Mouse (Mus musculus): ENCODE measurements around the gene Ano4. TPM values are rescaled to one million over a fixed set of nuclear protein-coding genes. Genes with fewer than 3 reads are reported as not detected.

The Ano4 gene
- polyA plus RNA-seq, 1 experiment, result not detected

DNA sequence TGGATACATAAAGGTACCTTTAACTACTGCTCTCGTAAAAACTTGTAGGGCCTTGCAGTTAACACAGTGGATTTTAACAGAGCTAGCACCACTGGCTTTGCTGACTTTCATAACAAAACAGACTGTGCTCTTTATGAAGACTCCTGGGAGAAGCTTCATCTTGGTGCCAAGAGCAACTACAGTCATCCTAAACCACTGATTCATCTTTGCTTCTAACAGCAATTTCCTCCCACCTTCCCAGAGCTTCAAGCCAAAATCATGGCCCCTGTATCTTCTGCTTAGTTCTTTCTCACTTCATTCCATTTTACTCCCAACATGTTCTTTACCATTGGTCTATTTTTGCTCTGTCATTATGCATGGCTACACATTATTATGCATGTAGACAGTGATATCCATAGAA is 100.8 kb downstream of the Ano4 start:
- no peaks in the 10 kb centered on the region for H3K79me2 ChIP-seq (ENCODE audit: control insufficient read depth, insufficient read depth)
- no peak overlapping the region for H3K4me3 ChIP-seq
- no peaks in the 10 kb centered on the region for H3K36me3 ChIP-seq (ENCODE audit: control insufficient read depth, insufficient read depth)
- H3K27me3 ChIP-seq (ENCODE audit: control insufficient read depth, insufficient read depth, insufficient read length), result no peaks in the 10 kb centered on the region
- no peak overlapping the region for H3K4me2 ChIP-seq (ENCODE audit: low read depth)
- TF ChIP-seq MAX (IDR thresholded peaks at IDR 0.05; ENCODE audit: low read depth), result no peak
- H3ac ChIP-seq (ENCODE audit: control insufficient read depth, insufficient read length), result no peak overlapping the region

DNA sequence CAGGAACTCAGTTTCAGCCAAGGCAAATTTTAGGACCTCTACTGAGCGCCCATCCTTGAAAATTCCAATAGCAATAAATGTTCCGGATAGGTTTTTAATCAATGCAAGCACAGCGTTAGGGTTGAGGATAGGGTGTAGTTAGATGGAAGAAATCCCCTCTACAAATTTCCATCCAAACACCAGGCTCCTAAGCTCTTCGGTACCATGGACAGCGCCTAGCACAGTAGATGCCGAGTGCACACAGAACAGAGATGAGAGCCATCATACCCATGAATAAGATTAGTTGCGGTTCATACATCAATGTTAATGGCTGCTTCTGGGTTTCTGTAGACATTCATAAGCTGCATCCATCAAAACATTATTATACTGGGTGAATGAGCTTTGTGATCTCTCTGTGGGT is 120.0 kb downstream of the Ano4 start:
- Histone ChIP-seq H3K36me3 (ENCODE audit: control insufficient read depth, insufficient read depth) (no peaks in the 10 kb centered on the region), H3K79me2 (ENCODE audit: control insufficient read depth, insufficient read depth) (no peaks in the 10 kb centered on the region), H3K4me3 (no peak overlapping the region), H3ac (ENCODE audit: control insufficient read depth, insufficient read length) (no peak overlapping the region), H3K4me2 (ENCODE audit: low read depth) (no peak overlapping the region), H3K27me3 (ENCODE audit: control insufficient read depth, insufficient read depth, insufficient read length) (no peaks in the 10 kb centered on the region)
- TF ChIP-seq MAX (IDR thresholded peaks at IDR 0.05; ENCODE audit: low read depth) (no peak), TCF12 (IDR thresholded peaks at IDR 0.05; ENCODE audit: insufficient read depth, poor library complexity, severe bottlenecking) (no peak), REST (IDR thresholded peaks at IDR 0.05; ENCODE audit: insufficient read depth, insufficient read length) (peak; percentile 89), MYOG (IDR thresholded peaks at IDR 0.05; ENCODE audit: control insufficient read depth in 1 of 3, insufficient read depth in 1 of 3, insufficient read length in 2 of 3, low read depth in 2 of 3) (no peak), POLR2A (IDR thresholded peaks at IDR 0.05; ENCODE audit: insufficient read length, low read depth) (no peak), CEBPB (IDR thresholded peaks at IDR 0.05; ENCODE audit: insufficient read depth, poor library complexity, severe bottlenecking) (no peak)

- Histone ChIP-seq H3K36me3 (ENCODE audit: control insufficient read depth, insufficient read depth) (no peaks in the 10 kb centered on the region), H3ac (ENCODE audit: control insufficient read depth, insufficient read length) (no peak overlapping the region), H3K4me3 (no peak overlapping the region), H3K79me2 (ENCODE audit: control insufficient read depth, insufficient read depth) (no peaks in the 10 kb centered on the region), H3K27me3 (ENCODE audit: control insufficient read depth, insufficient read depth, insufficient read length) (no peaks in the 10 kb centered on the region), H3K4me2 (ENCODE audit: low read depth) (no peak overlapping the region)
- TF ChIP-seq POLR2A (IDR thresholded peaks at IDR 0.05; ENCODE audit: insufficient read length, low read depth), result no peak
- no peak for TF ChIP-seq CEBPB (IDR thresholded peaks at IDR 0.05; ENCODE audit: insufficient read depth, poor library complexity, severe bottlenecking)
- no peak for TF ChIP-seq POLR2AphosphoS2 (IDR thresholded peaks at IDR 0.05; ENCODE audit: insufficient read length, low read depth)
These were observed 122.1 kb downstream of the Ano4 start for GRCm38 (mm10) chr10:89222284-89222989.

- Histone ChIP-seq H3ac (ENCODE audit: control insufficient read depth, insufficient read length) (no peak overlapping the region), H3K79me2 (ENCODE audit: control insufficient read depth, insufficient read depth) (no peaks in the 10 kb centered on the region), H3K27me3 (ENCODE audit: control insufficient read depth, insufficient read depth, insufficient read length) (no peaks in the 10 kb centered on the region), H3K4me3 (no peak overlapping the region), H3K4me2 (ENCODE audit: low read depth) (no peak overlapping the region), H3K36me3 (ENCODE audit: control insufficient read depth, insufficient read depth) (no peaks in the 10 kb centered on the region)
- TF ChIP-seq MAX (IDR thresholded peaks at IDR 0.05; ENCODE audit: low read depth), result no peak
- TF ChIP-seq SRF (IDR thresholded peaks at IDR 0.05; ENCODE audit: control insufficient read depth, insufficient read length, low read depth), result no peak
- TF ChIP-seq MYOG (IDR thresholded peaks at IDR 0.05; ENCODE audit: control insufficient read depth in 1 of 3, insufficient read depth in 1 of 3, insufficient read length in 2 of 3, low read depth in 2 of 3), result no peak
- no peak for TF ChIP-seq REST (IDR thresholded peaks at IDR 0.05; ENCODE audit: insufficient read depth, insufficient read length)
- TF ChIP-seq USF1 (IDR thresholded peaks at IDR 0.05; ENCODE audit: low read depth), result no peak
- no peak for TF ChIP-seq CEBPB (IDR thresholded peaks at IDR 0.05; ENCODE audit: insufficient read depth, poor library complexity, severe bottlenecking)
- no peak for TF ChIP-seq POLR2A (IDR thresholded peaks at IDR 0.05; ENCODE audit: insufficient read length, low read depth)
- TF ChIP-seq TCF3 (IDR thresholded peaks at IDR 0.05; ENCODE audit: insufficient read length, low read depth), result no peak
These were observed 128.5 kb downstream of the Ano4 start for GRCm38 (mm10) chr10:89216078-89216477.

DNA sequence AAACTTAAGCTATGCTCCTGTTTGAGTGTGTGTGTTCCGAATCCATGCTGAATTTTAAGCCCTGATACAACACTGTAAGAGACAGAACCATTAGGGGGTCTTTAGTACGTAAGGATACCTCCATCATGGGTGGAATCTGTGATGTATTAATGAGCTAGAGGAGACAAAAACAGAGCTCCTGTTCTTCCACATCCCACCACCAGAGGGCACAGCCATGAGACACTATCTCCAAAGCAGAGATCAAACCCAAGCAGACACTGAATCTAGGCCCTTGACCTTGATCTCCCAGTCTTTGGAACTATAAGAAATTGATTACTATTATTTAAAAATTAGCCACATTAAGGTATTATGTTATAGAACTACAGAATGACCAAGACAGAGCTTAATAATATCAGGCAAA is 138.7 kb downstream of the Ano4 start:
- no peaks in the 10 kb centered on the region for H3K79me2 ChIP-seq (ENCODE audit: control insufficient read depth, insufficient read depth)
- no peaks in the 10 kb centered on the region for H3K27me3 ChIP-seq (ENCODE audit: control insufficient read depth, insufficient read depth, insufficient read length)
- H3K4me3 ChIP-seq, result no peak overlapping the region
- TF ChIP-seq REST (IDR thresholded peaks at IDR 0.05; ENCODE audit: insufficient read depth, insufficient read length) (no peak), POLR2A (IDR thresholded peaks at IDR 0.05; ENCODE audit: insufficient read length, low read depth) (no peak), POLR2AphosphoS2 (IDR thresholded peaks at IDR 0.05; ENCODE audit: insufficient read length, low read depth) (no peak), E2F4 (IDR thresholded peaks at IDR 0.05; ENCODE audit: insufficient read depth) (no peak), MAX (IDR thresholded peaks at IDR 0.05; ENCODE audit: low read depth) (no peak), TCF12 (IDR thresholded peaks at IDR 0.05; ENCODE audit: insufficient read depth, poor library complexity, severe bottlenecking) (no peak), CEBPB (IDR thresholded peaks at IDR 0.05; ENCODE audit: insufficient read depth, poor library complexity, severe bottlenecking) (no peak), MYOD1 (IDR thresholded peaks at IDR 0.05; ENCODE audit: control insufficient read depth in 1 of 3, insufficient read length in 2 of 3, low read depth in 2 of 3) (no peak), MYOG (IDR thresholded peaks at IDR 0.05; ENCODE audit: control insufficient read depth in 1 of 3, insufficient read depth in 1 of 3, insufficient read length in 2 of 3, low read depth in 2 of 3) (no peak), SRF (IDR thresholded peaks at IDR 0.05; ENCODE audit: control insufficient read depth, insufficient read length, low read depth) (no peak), TCF3 (IDR thresholded peaks at IDR 0.05; ENCODE audit: insufficient read length, low read depth) (no peak)
- H3ac ChIP-seq (ENCODE audit: control insufficient read depth, insufficient read length), result no peak overlapping the region
- H3K36me3 ChIP-seq (ENCODE audit: control insufficient read depth, insufficient read depth), result no peaks in the 10 kb centered on the region
- no peak overlapping the region for H3K4me2 ChIP-seq (ENCODE audit: low read depth)
